Mouse (Mus musculus): ENCODE data around the gene Rap1gds1. TPM values are rescaled to one million over a fixed set of nuclear protein-coding genes. Genes with fewer than 3 reads are reported as not detected.

Rap1gds1 gene
- polyA plus RNA-seq, 1 experiment from 2014 or later, result 70.7 TPM

GRCm38 (mm10) chr3:138893520-138893919 is 181.5 kb downstream of the Rap1gds1 start:
- ATAC-seq (ENCODE audit: low FRiP score) (no peak), DNase-seq (ENCODE audit: low spot score) (no peak)
- Histone ChIP-seq H3K9me3 (ENCODE audit: control insufficient read depth, low read length) (no peaks in the 10 kb centered on the region), H3K4me2 (replicated peaks; ENCODE audit: low read depth, low read length) (no peak overlapping the region), H3K4me1 (replicated peaks; ENCODE audit: control insufficient read depth, insufficient read depth, low read length) (no peaks in the 10 kb centered on the region), H3K27me3 (ENCODE audit: control insufficient read depth, insufficient read depth, low read length) (no peaks in the 10 kb centered on the region), H3K4me3 (ENCODE audit: low read depth, low read length) (no peak overlapping the region), H3K36me3 (ENCODE audit: control insufficient read depth, insufficient read depth, low read length) (no peaks in the 10 kb centered on the region), H3K9ac (ENCODE audit: low read depth, low read length) (no peak overlapping the region), H3K27ac (ENCODE audit: low read depth, low read length) (no peak overlapping the region)
- 62% methylated on average over 5 of the region's 5 CpGs for WGBS

- Histone ChIP-seq H3K4me3 (ENCODE audit: low read depth, low read length) (no peak overlapping the region), H3K9me3 (ENCODE audit: control insufficient read depth, low read length) (no peaks in the 10 kb centered on the region), H3K4me1 (replicated peaks; ENCODE audit: control insufficient read depth, insufficient read depth, low read length) (no peaks in the 10 kb centered on the region), H3K27me3 (ENCODE audit: control insufficient read depth, insufficient read depth, low read length) (no peaks in the 10 kb centered on the region), H3K4me2 (replicated peaks; ENCODE audit: low read depth, low read length) (no peak overlapping the region), H3K9ac (ENCODE audit: low read depth, low read length) (no peak overlapping the region), H3K36me3 (ENCODE audit: control insufficient read depth, insufficient read depth, low read length) (no peaks in the 10 kb centered on the region), H3K27ac (ENCODE audit: low read depth, low read length) (no peak overlapping the region)
- ATAC-seq (ENCODE audit: low FRiP score) (no peak), DNase-seq (ENCODE audit: low spot score) (no peak)
- WGBS, result 84% methylated on average over 10 of the region's 10 CpGs
Observed at GRCm38 (mm10) chr3:138889769-138890295, 185.2 kb downstream of the Rap1gds1 start.

GRCm38 (mm10) chr3:138889214-138889613 is 185.8 kb downstream of the Rap1gds1 start:
- 66% methylated on average over 4 of the region's 4 CpGs for WGBS
- no peak overlapping the region for H3K27ac ChIP-seq (ENCODE audit: low read depth, low read length)

GRCm38 (mm10) chr3:138886121-138886520 is 188.9 kb downstream of the Rap1gds1 start:
- no peak for DNase-seq (ENCODE audit: low spot score)
- H3K27me3 ChIP-seq (ENCODE audit: control insufficient read depth, insufficient read depth, low read length), result no peaks in the 10 kb centered on the region
- no peak overlapping the region for H3K9ac ChIP-seq (ENCODE audit: low read depth, low read length)
- no peak overlapping the region for H3K4me3 ChIP-seq (ENCODE audit: low read depth, low read length)
- H3K36me3 ChIP-seq (ENCODE audit: control insufficient read depth, insufficient read depth, low read length), result no peaks in the 10 kb centered on the region
- H3K4me2 ChIP-seq (replicated peaks; ENCODE audit: low read depth, low read length), result no peak overlapping the region
- WGBS, result 89% methylated on average over 5 of the region's 5 CpGs
- no peak for ATAC-seq (ENCODE audit: low FRiP score)
- no peak overlapping the region for H3K27ac ChIP-seq (ENCODE audit: low read depth, low read length)
- no peaks in the 10 kb centered on the region for H3K9me3 ChIP-seq (ENCODE audit: control insufficient read depth, low read length)
- no peaks in the 10 kb centered on the region for H3K4me1 ChIP-seq (replicated peaks; ENCODE audit: control insufficient read depth, insufficient read depth, low read length)

More at GRCm38 (mm10) chr3:138889214-138889613, 185.8 kb downstream of the Rap1gds1 start:
- no peaks in the 10 kb centered on the region for H3K9me3 ChIP-seq (ENCODE audit: control insufficient read depth, low read length)
- no peaks in the 10 kb centered on the region for H3K27me3 ChIP-seq (ENCODE audit: control insufficient read depth, insufficient read depth, low read length)
- H3K4me2 ChIP-seq (replicated peaks; ENCODE audit: low read depth, low read length), result no peak overlapping the region
- DNase-seq (ENCODE audit: low spot score) (no peak), ATAC-seq (ENCODE audit: low FRiP score) (no peak)
- no peak overlapping the region for H3K9ac ChIP-seq (ENCODE audit: low read depth, low read length)
- no peak overlapping the region for H3K4me3 ChIP-seq (ENCODE audit: low read depth, low read length)
- no peaks in the 10 kb centered on the region for H3K36me3 ChIP-seq (ENCODE audit: control insufficient read depth, insufficient read depth, low read length)
- no peaks in the 10 kb centered on the region for H3K4me1 ChIP-seq (replicated peaks; ENCODE audit: control insufficient read depth, insufficient read depth, low read length)

- no peaks in the 10 kb centered on the region for H3K27me3 ChIP-seq (ENCODE audit: control insufficient read depth, insufficient read depth, low read length)
- WGBS, result 84% methylated on average over 6 of the region's 6 CpGs
- no peaks in the 10 kb centered on the region for H3K9me3 ChIP-seq (ENCODE audit: control insufficient read depth, low read length)
- no peaks in the 10 kb centered on the region for H3K36me3 ChIP-seq (ENCODE audit: control insufficient read depth, insufficient read depth, low read length)
- no peaks in the 10 kb centered on the region for H3K4me1 ChIP-seq (replicated peaks; ENCODE audit: control insufficient read depth, insufficient read depth, low read length)
- ATAC-seq (ENCODE audit: low FRiP score) (peak; percentile 30; the same call in 1 of the 2 replicates), DNase-seq (ENCODE audit: low spot score) (no peak)
- H3K4me3 ChIP-seq (ENCODE audit: low read depth, low read length), result no peak overlapping the region
- no peak overlapping the region for H3K4me2 ChIP-seq (replicated peaks; ENCODE audit: low read depth, low read length)
- no peak overlapping the region for H3K27ac ChIP-seq (ENCODE audit: low read depth, low read length)
- no peak overlapping the region for H3K9ac ChIP-seq (ENCODE audit: low read depth, low read length)
Observed at GRCm38 (mm10) chr3:138881725-138882347, 193.2 kb downstream of the Rap1gds1 start.

GRCm38 (mm10) chr3:138880999-138881724 is 193.8 kb downstream of the Rap1gds1 start:
- DNase-seq (ENCODE audit: low spot score) (no peak), ATAC-seq (ENCODE audit: low FRiP score) (peak; percentile 53; the same call in 1 of the 2 replicates)
- Histone ChIP-seq H3K9me3 (ENCODE audit: control insufficient read depth, low read length) (no peaks in the 10 kb centered on the region), H3K4me2 (replicated peaks; ENCODE audit: low read depth, low read length) (no peak overlapping the region), H3K36me3 (ENCODE audit: control insufficient read depth, insufficient read depth, low read length) (no peaks in the 10 kb centered on the region), H3K27me3 (ENCODE audit: control insufficient read depth, insufficient read depth, low read length) (no peaks in the 10 kb centered on the region), H3K4me3 (ENCODE audit: low read depth, low read length) (no peak overlapping the region), H3K27ac (ENCODE audit: low read depth, low read length) (no peak overlapping the region), H3K4me1 (replicated peaks; ENCODE audit: control insufficient read depth, insufficient read depth, low read length) (no peaks in the 10 kb centered on the region), H3K9ac (ENCODE audit: low read depth, low read length) (no peak overlapping the region)
- WGBS, result 90% methylated on average over 11 of the region's 11 CpGs

- H3K9me3 ChIP-seq (ENCODE audit: control insufficient read depth, low read length), result no peaks in the 10 kb centered on the region
- no peak overlapping the region for H3K9ac ChIP-seq (ENCODE audit: low read depth, low read length)
- no peak overlapping the region for H3K4me2 ChIP-seq (replicated peaks; ENCODE audit: low read depth, low read length)
- DNase-seq (ENCODE audit: low spot score), result no peak
- no peaks in the 10 kb centered on the region for H3K27me3 ChIP-seq (ENCODE audit: control insufficient read depth, insufficient read depth, low read length)
- H3K36me3 ChIP-seq (ENCODE audit: control insufficient read depth, insufficient read depth, low read length), result no peaks in the 10 kb centered on the region
- no peak overlapping the region for H3K4me3 ChIP-seq (ENCODE audit: low read depth, low read length)
- no peak overlapping the region for H3K27ac ChIP-seq (ENCODE audit: low read depth, low read length)
- WGBS, result 83% methylated on average over 4 of the region's 4 CpGs
- ATAC-seq (ENCODE audit: low FRiP score), result no peak
- no peaks in the 10 kb centered on the region for H3K4me1 ChIP-seq (replicated peaks; ENCODE audit: control insufficient read depth, insufficient read depth, low read length)
Observed at GRCm38 (mm10) chr3:138877741-138878140, 197.3 kb downstream of the Rap1gds1 start.

GRCm38 (mm10) chr3:138876931-138877361 is 198.1 kb downstream of the Rap1gds1 start:
- Histone ChIP-seq H3K4me1 (replicated peaks; ENCODE audit: control insufficient read depth, insufficient read depth, low read length) (no peaks in the 10 kb centered on the region), H3K27me3 (ENCODE audit: control insufficient read depth, insufficient read depth, low read length) (no peaks in the 10 kb centered on the region)

More at GRCm38 (mm10) chr3:138876931-138877361, 198.1 kb downstream of the Rap1gds1 start:
- H3K36me3 ChIP-seq (ENCODE audit: control insufficient read depth, insufficient read depth, low read length), result no peaks in the 10 kb centered on the region
- H3K4me3 ChIP-seq (ENCODE audit: low read depth, low read length), result no peak overlapping the region
- H3K4me2 ChIP-seq (replicated peaks; ENCODE audit: low read depth, low read length), result no peak overlapping the region
- H3K9me3 ChIP-seq (ENCODE audit: control insufficient read depth, low read length), result no peaks in the 10 kb centered on the region
- DNase-seq (ENCODE audit: low spot score) (no peak), ATAC-seq (ENCODE audit: low FRiP score) (no peak)
- WGBS, result 89% methylated on average over 14 of the region's 14 CpGs
- no peak overlapping the region for H3K9ac ChIP-seq (ENCODE audit: low read depth, low read length)
- H3K27ac ChIP-seq (ENCODE audit: low read depth, low read length), result no peak overlapping the region

Data from hindbrain, embryonic 11.5 days (tissue).